Mouse (Mus musculus) hindbrain, embryonic 12.5 days (tissue): ENCODE measurements around the gene Olfr877. TPM values are rescaled to one million over a fixed set of nuclear protein-coding genes. Genes with fewer than 3 reads are reported as not detected.

ENCODE experiments used
- ATAC-seq: fragments of 200-750 bp; cut with Nextera tagmentation; 2 replicates; pipeline ENCODE4 v1.8.0; 2017; ENCODE audit warnings: moderate TSS enrichment; ENCODE audit not compliant: low FRiP score
- H3K27ac ChIP-seq: fragments of 300-500 bp; sonication (generic); 2 replicates; pipeline ENCODE4 v1.5.1; 2016; ENCODE audit warnings: mild to moderate bottlenecking
- H3K27me3 ChIP-seq: fragments of 300-500 bp; sonication (generic); 2 replicates; pipeline ENCODE4 v1.6.1; 2016; ENCODE audit warnings: mild to moderate bottlenecking
- H3K36me3 ChIP-seq: fragments of 300-500 bp; sonication (generic); 2 replicates; pipeline ENCODE4 v1.6.1; 2016; ENCODE audit warnings: mild to moderate bottlenecking
- H3K4me1 ChIP-seq: fragments of 300-500 bp; sonication (generic); 2 replicates; pipeline ENCODE4 v1.6.1; 2016
- H3K4me2 ChIP-seq: fragments of 300-500 bp; sonication (generic); replicated peaks from 2 replicates; pipeline ENCODE4 v1.6.1; 2016; ENCODE audit warnings: mild to moderate bottlenecking
- H3K4me3 ChIP-seq: fragments of 300-500 bp; sonication (generic); 2 replicates; pipeline ENCODE4 v1.5.1; 2016; ENCODE audit warnings: mild to moderate bottlenecking
- H3K9ac ChIP-seq: fragments of 300-500 bp; sonication (generic); 2 replicates; pipeline ENCODE4 v1.6.1; 2016; ENCODE audit warnings: mild to moderate bottlenecking, moderate library complexity
- H3K9me3 ChIP-seq: fragments of 300-500 bp; sonication (generic); replicated peaks from 2 replicates; pipeline ENCODE4 v1.6.1; 2016; ENCODE audit warnings: mild to moderate bottlenecking
- WGBS: fragments of 180-500 bp; shearing (Covaris S2); methylation state at CpG from one replicate; pipeline ENCODE4 v1.1.7; 2016; 5-methylcytosine and 5-hydroxymethylcytosine counted together
- polyA plus RNA-seq: library from polyadenylated mRNA; unstranded; fragments of >200 nt; fragmentation: Nextera tagmentation; extraction: Ambion mirVana; gene quantifications from 2 replicates; pipeline ENCODE4 v1.2.1, GENCODE M21; 2016

Olfr877 gene
- polyA plus RNA-seq, 1 experiment from 2014 or later, result not detected

DNA sequence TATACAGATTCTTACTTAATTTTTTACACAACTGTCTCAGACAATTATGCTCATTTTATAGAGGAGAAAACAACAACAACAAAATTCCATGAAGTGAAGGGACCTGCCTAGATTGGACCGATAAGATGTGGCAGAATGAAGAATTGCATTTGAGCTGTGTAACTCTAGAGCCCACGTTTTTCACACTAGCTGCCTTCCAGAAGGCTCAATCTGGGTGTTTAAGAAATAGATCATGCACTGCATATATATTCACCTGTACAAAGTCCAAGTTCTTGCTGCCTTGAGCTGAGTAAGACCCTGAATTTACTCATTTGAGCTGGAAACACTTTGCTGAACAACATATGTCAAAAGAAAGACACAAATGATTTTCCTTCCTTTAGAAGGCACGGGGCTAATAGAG lies 51.5 kb downstream of the Olfr877 start:
- no peak for ATAC-seq
- Histone ChIP-seq H3K9me3 (no peaks in the 10 kb centered on the region), H3K27me3 (no peaks in the 10 kb centered on the region), H3K4me1 (no peaks in the 10 kb centered on the region), H3K4me2 (no peak overlapping the region), H3K36me3 (no peaks in the 10 kb centered on the region), H3K4me3 (no peak overlapping the region), H3K9ac (no peak overlapping the region), H3K27ac (no peak overlapping the region)
- 78% methylated on average over 3 of the region's 3 CpGs for WGBS

Other genes starting within 250 kb of the Olfr877 start
- 17.9 and 22.9 TPM in 2 replicates for gene Spa17, start 240.5 kb upstream of the Olfr877 start, polyA plus RNA-seq
- gene Tbrg1, start 197.0 kb upstream of the Olfr877 start, polyA plus RNA-seq, result 129 and 140 TPM in 2 replicates
- gene Panx3, start 185.0 kb upstream of the Olfr877 start, polyA plus RNA-seq, result 0.79 and 3.0 TPM in 2 replicates
- gene Olfr160, start 138.0 kb upstream of the Olfr877 start, polyA plus RNA-seq, result not detected in 2 replicates
- not detected in 2 replicates for gene Olfr874, start 109.2 kb upstream of the Olfr877 start, polyA plus RNA-seq
- gene Olfr875, start 82.4 kb upstream of the Olfr877 start, polyA plus RNA-seq, result not detected in 2 replicates
- gene Olfr876, start 51.2 kb upstream of the Olfr877 start, polyA plus RNA-seq, result not detected in 2 replicates
- not detected in 2 replicates for gene Olfr145, start 42.5 kb downstream of the Olfr877 start, polyA plus RNA-seq
- not detected in 2 replicates for gene Olfr878, start 63.6 kb downstream of the Olfr877 start, polyA plus RNA-seq
- not detected in 2 replicates for gene Olfr881, start 137.6 kb downstream of the Olfr877 start, polyA plus RNA-seq
- gene Olfr883, start 171.5 kb downstream of the Olfr877 start, polyA plus RNA-seq, result not detected in 2 replicates
- gene Olfr884, start 192.3 kb downstream of the Olfr877 start, polyA plus RNA-seq, result not detected in 2 replicates
- not detected in 2 replicates for gene Olfr885, start 207.1 kb downstream of the Olfr877 start, polyA plus RNA-seq
- not detected in 2 replicates for gene Olfr887, start 229.8 kb downstream of the Olfr877 start, polyA plus RNA-seq